Mouse (Mus musculus) urinary bladder, postnatal 4 days (tissue): ENCODE data around the gene Sema3a.
"Not testable (repeated sequence)": the region's sequence is repeated elsewhere in the genome, so short reads cannot be mapped to it uniquely, and the experiment has no call there.

Source experiments
- DNase-seq, 2 experiments: peaks; one replicate each; pipeline ENCODE4 v3.0.0; 2021 to 2022; ENCODE audit warnings: low spot score in 2 of 2

Sema3a gene

GRCm38 (mm10) chr5:13548210-13548554 lies 423.0 kb downstream of the Sema3a start:
- no peak for DNase-seq

- DNase-seq = no peak
Measured at GRCm38 (mm10) chr5:13549080-13549479, 423.9 kb downstream of the Sema3a start.

GRCm38 (mm10) chr5:13550953-13551352 lies 425.7 kb downstream of the Sema3a start:
- no peak for DNase-seq

- DNase-seq = no peak
Measured at GRCm38 (mm10) chr5:13557257-13557656, 432.0 kb downstream of the Sema3a start.

- DNase-seq = no peak
Measured at GRCm38 (mm10) chr5:13573867-13574266, 448.7 kb downstream of the Sema3a start.

- DNase-seq = no peak
Measured at GRCm38 (mm10) chr5:13579123-13579522, 453.9 kb downstream of the Sema3a start.

GRCm38 (mm10) chr5:13585559-13586207 lies 460.5 kb downstream of the Sema3a start:
- DNase-seq = no peak

- no peak for DNase-seq
Measured at GRCm38 (mm10) chr5:13594422-13594821, 469.2 kb downstream of the Sema3a start.

GRCm38 (mm10) chr5:13611631-13612030 lies 486.4 kb downstream of the Sema3a start:
- DNase-seq = no peak

GRCm38 (mm10) chr5:13612088-13612487 lies 486.9 kb downstream of the Sema3a start:
- DNase-seq = no peak

GRCm38 (mm10) chr5:13614575-13614974 lies 489.4 kb downstream of the Sema3a start:
- DNase-seq = not testable (repeated sequence)

GRCm38 (mm10) chr5:13615907-13616306 lies 490.7 kb downstream of the Sema3a start:
- no peak for DNase-seq

- no peak for DNase-seq
Measured at GRCm38 (mm10) chr5:13622578-13622977, 497.4 kb downstream of the Sema3a start.

GRCm38 (mm10) chr5:13624754-13625153 lies 499.5 kb downstream of the Sema3a start:
- no peak for DNase-seq

GRCm38 (mm10) chr5:13626093-13626492 lies 500.9 kb downstream of the Sema3a start:
- no peak for DNase-seq

- peak; percentile 54 to 77 for DNase-seq
Measured at GRCm38 (mm10) chr5:13628606-13629311, 503.5 kb downstream of the Sema3a start.

- DNase-seq = no peak
Measured at GRCm38 (mm10) chr5:13629916-13630315, 504.7 kb downstream of the Sema3a start.

GRCm38 (mm10) chr5:13630692-13631091 lies 505.5 kb downstream of the Sema3a start:
- DNase-seq = no peak

GRCm38 (mm10) chr5:13636237-13636636 lies 511.0 kb downstream of the Sema3a start:
- no peak for DNase-seq
